ENCODE assay signal across 10 mouse cellular contexts in the genomic region with DNA sequence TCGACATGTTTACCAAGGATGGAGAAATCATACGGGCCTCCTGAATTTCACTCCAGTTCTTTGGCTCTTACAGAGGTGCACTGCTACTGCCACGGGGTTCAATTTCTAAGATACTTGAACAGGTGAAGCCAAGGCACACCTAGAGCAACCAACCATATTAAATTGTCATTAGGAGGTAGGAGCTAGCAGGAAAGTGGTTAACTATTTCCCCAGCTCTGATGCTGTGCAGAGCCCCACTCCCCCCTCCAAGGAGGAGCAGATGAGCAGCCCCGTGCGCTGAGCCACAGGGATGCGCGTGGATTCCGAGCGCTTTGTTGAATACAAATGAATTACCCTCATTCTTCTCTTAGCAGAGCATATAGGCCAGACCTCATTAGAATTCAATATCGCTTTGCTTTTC.
DNase-seq lines count a peak whose midpoint lies in the region; ATAC-seq and TF ChIP-seq lines count a peak whose summit lies in the region.
"Had no signal": no experiment of that assay in that cellular context is flagged by ENCODE, and none has a peak within 500 bp of the region (broad histone marks: within the 10 kb centered on the region; RNA-seq: fewer than 3 reads in every experiment).

No protein-coding gene starts in this region.

- H3K27me3 ChIP-seq in liver, adult 2 months (ENCODE audit: control insufficient read depth, insufficient read depth, low read length): no peaks in the 10 kb centered on the region
- no peaks in the 10 kb centered on the region for H3K27me3 ChIP-seq in hindbrain, embryonic 11.5 days (ENCODE audit: control insufficient read depth, insufficient read depth, low read length)
- H3K27me3 ChIP-seq in neural tube, embryonic 12.5 days (replicated peaks): peaks cover 6% of the 10 kb centered on the region; the same call in 1 of the 2 replicates

- H3K4me3 ChIP-seq in liver, adult 2 months (ENCODE audit: insufficient read depth, low read depth, low read length): no peak overlapping the region
- no peak overlapping the region for H3K4me3 ChIP-seq in hindbrain, embryonic 11.5 days (ENCODE audit: low read depth, low read length)
- H3K4me3 ChIP-seq in neural tube, embryonic 12.5 days: no peak overlapping the region
- H3K4me3 ChIP-seq: liver, embryonic 15.5 days had no signal

- no peak for TF ChIP-seq CTCF in liver, adult 2 months (IDR thresholded peaks at IDR 0.05; ENCODE audit: low read depth, low read length)

- no peak for TF ChIP-seq POLR2A in liver, adult 2 months (IDR thresholded peaks at IDR 0.05; ENCODE audit: extremely low read depth, insufficient read depth, low read length)

- DNase-seq in liver, adult 2 months (ENCODE audit: extremely low read depth, low read depth, low spot score): peak; percentile 8
- no peak for DNase-seq in liver
- DNase-seq in cerebellum, adult 9-11 months: peak; percentile 75
- DNase-seq in hindbrain, embryonic 11.5 days (ENCODE audit: low spot score): peak; percentile 61
- DNase-seq in kidney, adult 18-20 months: no peak
- DNase-seq: heart, postnatal 10 days had no signal

- no peaks in the 10 kb centered on the region for H3K79me2 ChIP-seq in liver, adult 2 months (ENCODE audit: control insufficient read depth, insufficient read depth, low read length)

- H3K4me1 ChIP-seq in liver, adult 2 months (ENCODE audit: control insufficient read depth, insufficient read depth, low read length): no peaks in the 10 kb centered on the region
- peaks cover 7% of the 10 kb centered on the region; the same call in 1 of the 2 replicates for H3K4me1 ChIP-seq in hindbrain, embryonic 11.5 days (replicated peaks; ENCODE audit: control insufficient read depth, insufficient read depth, low read length)
- H3K4me1 ChIP-seq in neural tube, embryonic 12.5 days: peaks cover 41% of the 10 kb centered on the region
- H3K4me1 ChIP-seq: liver, embryonic 15.5 days had no signal

- ATAC-seq in hindbrain, embryonic 11.5 days (ENCODE audit: low FRiP score): peak; percentile 78
- ATAC-seq in neural tube, embryonic 12.5 days (ENCODE audit: low FRiP score, low read depth): peak; percentile 75
- no peak for ATAC-seq in monocyte, adult 5-6 weeks (replicated peaks; ENCODE audit: insufficient number of reproducible peaks, low FRiP score, low TSS enrichment, poor library complexity, severe bottlenecking)
- ATAC-seq: activated CD4-positive, CD25-positive, alpha-beta regulatory T cell, adult 4 months had no signal

- H3K36me3 ChIP-seq in liver, adult 2 months (ENCODE audit: control insufficient read depth, insufficient read depth, low read length): no peaks in the 10 kb centered on the region
- H3K36me3 ChIP-seq in hindbrain, embryonic 11.5 days (ENCODE audit: control insufficient read depth, insufficient read depth, low read length): no peaks in the 10 kb centered on the region
- no peaks in the 10 kb centered on the region for H3K36me3 ChIP-seq in neural tube, embryonic 12.5 days
- H3K36me3 ChIP-seq: liver, embryonic 15.5 days had no signal

- H3K27ac ChIP-seq in liver, adult 2 months (replicated peaks; ENCODE audit: insufficient read depth, low read depth, low read length): no peak overlapping the region
- H3K27ac ChIP-seq in hindbrain, embryonic 11.5 days (ENCODE audit: low read depth, low read length): peak overlapping the region; percentile 83
- peak overlapping the region; percentile 75; the same call in 1 of the 2 replicates for H3K27ac ChIP-seq in neural tube, embryonic 12.5 days
- H3K27ac ChIP-seq: liver, embryonic 15.5 days had no signal

- H3K9ac ChIP-seq in liver, adult 2 months (ENCODE audit: low read depth, low read length): no peak overlapping the region
- H3K9ac ChIP-seq in hindbrain, embryonic 11.5 days (ENCODE audit: low read depth, low read length): no peak overlapping the region
- no peak overlapping the region for H3K9ac ChIP-seq in neural tube, embryonic 12.5 days
- H3K9ac ChIP-seq: liver, embryonic 15.5 days had no signal

- 67% methylated on average over 10 of the region's 10 CpGs for WGBS in liver, adult 2 months
- WGBS in hindbrain, embryonic 11.5 days: 20% methylated on average over 10 of the region's 10 CpGs
- 18% methylated on average over 10 of the region's 10 CpGs for WGBS in neural tube, embryonic 12.5 days

- 0 out of 2 replicates have a peak overlapping the region, but pooled peaks have one; percentile 19 for H3K4me2 ChIP-seq in hindbrain, embryonic 11.5 days (replicated peaks; ENCODE audit: low read depth, low read length)
- peak overlapping the region; percentile 44 for H3K4me2 ChIP-seq in neural tube, embryonic 12.5 days (replicated peaks)
- H3K4me2 ChIP-seq: liver, embryonic 15.5 days had no signal

- no peaks in the 10 kb centered on the region for H3K9me3 ChIP-seq in hindbrain, embryonic 11.5 days (ENCODE audit: control insufficient read depth, low read length)
- no peaks in the 10 kb centered on the region for H3K9me3 ChIP-seq in neural tube, embryonic 12.5 days
- H3K9me3 ChIP-seq: liver, embryonic 15.5 days had no signal

Comparison
In these comparisons a context has a peak if more than half of its experiments do, and no peak if none do; other contexts are left out.
1. DNase-seq: peak in liver, adult 2 months (single experiment), cerebellum, adult 9-11 months (single experiment) and hindbrain, embryonic 11.5 days (single experiment); none in liver (single experiment) and kidney, adult 18-20 months (single experiment).